Mouse (Mus musculus): ENCODE measurements around the gene Ift88. TPM values are rescaled to one million over a fixed set of nuclear protein-coding genes. Genes with fewer than 3 reads are reported as not detected.
A peak's percentile ranks its signal among the peaks of the same experiment; 100 is the strongest.

The Ift88 gene
- polyA plus RNA-seq (2014; fragmentation: Nextera tagmentation; extraction: Ambion mirVana), result 15.4 and 16.7 TPM in 2 replicates

GRCm38 (mm10) chr14:57423432-57424211 is at the start of gene Ift88:
TSS of gene Ift88 (plus strand) at chr14:57424062.
- ATAC-seq (peak; percentile 100), DNase-seq (ENCODE audit: low spot score) (peak; percentile 94)
- no peaks in the 10 kb centered on the region for H3K27me3 ChIP-seq (replicated peaks; ENCODE audit: control insufficient read depth, insufficient read depth, low read length)
- H3K4me3 ChIP-seq (ENCODE audit: low read depth, low read length), result peak within 1 kb of the TSS; percentile 83
- peak within 1 kb of the TSS; percentile 80 for H3K9ac ChIP-seq (ENCODE audit: low read length)
- 0 out of 2 replicates have a peak within 1 kb of the TSS, but pooled peaks have one; percentile 48 for H3K27ac ChIP-seq (ENCODE audit: low read depth, low read length)
- WGBS, result 4% methylated on average over 42 of the region's 42 CpGs
- no peaks in the 10 kb centered on the region for H3K9me3 ChIP-seq (replicated peaks; ENCODE audit: control insufficient read depth, low read length)
- H3K4me2 ChIP-seq (ENCODE audit: low read length), result peak within 1 kb of the TSS; percentile 74
- no peaks in the 10 kb centered on the region for H3K36me3 ChIP-seq (ENCODE audit: control insufficient read depth, insufficient read depth, low read length)
- no peaks in the 10 kb centered on the region; the same call in 1 of the 2 replicates for H3K4me1 ChIP-seq (ENCODE audit: control insufficient read depth, insufficient read depth, low read length)

GRCm38 (mm10) chr14:57375205-57375604 is 48.7 kb upstream of the Ift88 start:
- H3K9ac ChIP-seq (ENCODE audit: low read length), result no peak overlapping the region
- 89% methylated on average over 9 of the region's 9 CpGs for WGBS

GRCm38 (mm10) chr14:57376016-57376415 is 47.8 kb upstream of the Ift88 start:
- Histone ChIP-seq H3K36me3 (ENCODE audit: control insufficient read depth, insufficient read depth, low read length) (no peaks in the 10 kb centered on the region), H3K9ac (ENCODE audit: low read length) (no peak overlapping the region), H3K4me2 (ENCODE audit: low read length) (no peak overlapping the region), H3K27me3 (replicated peaks; ENCODE audit: control insufficient read depth, insufficient read depth, low read length) (no peaks in the 10 kb centered on the region), H3K27ac (ENCODE audit: low read depth, low read length) (no peak overlapping the region), H3K9me3 (replicated peaks; ENCODE audit: control insufficient read depth, low read length) (no peaks in the 10 kb centered on the region), H3K4me1 (ENCODE audit: control insufficient read depth, insufficient read depth, low read length) (no peaks in the 10 kb centered on the region), H3K4me3 (ENCODE audit: low read depth, low read length) (no peak overlapping the region)
- no peak for ATAC-seq
- no peak for DNase-seq (ENCODE audit: low spot score)
- WGBS, result 79% methylated on average over 8 of the region's 8 CpGs

More at GRCm38 (mm10) chr14:57375205-57375604, 48.7 kb upstream of the Ift88 start:
- Histone ChIP-seq H3K36me3 (ENCODE audit: control insufficient read depth, insufficient read depth, low read length) (no peaks in the 10 kb centered on the region), H3K27ac (ENCODE audit: low read depth, low read length) (no peak overlapping the region), H3K4me3 (ENCODE audit: low read depth, low read length) (no peak overlapping the region), H3K9me3 (replicated peaks; ENCODE audit: control insufficient read depth, low read length) (no peaks in the 10 kb centered on the region), H3K4me1 (ENCODE audit: control insufficient read depth, insufficient read depth, low read length) (no peaks in the 10 kb centered on the region), H3K27me3 (replicated peaks; ENCODE audit: control insufficient read depth, insufficient read depth, low read length) (no peaks in the 10 kb centered on the region), H3K4me2 (ENCODE audit: low read length) (no peak overlapping the region)
- ATAC-seq (no peak), DNase-seq (ENCODE audit: low spot score) (no peak)

GRCm38 (mm10) chr14:57376956-57377355 is 46.9 kb upstream of the Ift88 start:
- ATAC-seq (no peak), DNase-seq (ENCODE audit: low spot score) (no peak)
- Histone ChIP-seq H3K9ac (ENCODE audit: low read length) (no peak overlapping the region), H3K4me1 (ENCODE audit: control insufficient read depth, insufficient read depth, low read length) (no peaks in the 10 kb centered on the region), H3K9me3 (replicated peaks; ENCODE audit: control insufficient read depth, low read length) (no peaks in the 10 kb centered on the region), H3K4me2 (ENCODE audit: low read length) (no peak overlapping the region), H3K4me3 (ENCODE audit: low read depth, low read length) (no peak overlapping the region), H3K27ac (ENCODE audit: low read depth, low read length) (no peak overlapping the region), H3K36me3 (ENCODE audit: control insufficient read depth, insufficient read depth, low read length) (no peaks in the 10 kb centered on the region), H3K27me3 (replicated peaks; ENCODE audit: control insufficient read depth, insufficient read depth, low read length) (no peaks in the 10 kb centered on the region)
- 90% methylated on average over 9 of the region's 9 CpGs for WGBS

- WGBS, result 89% methylated on average over 5 of the region's 5 CpGs
- Histone ChIP-seq H3K4me3 (ENCODE audit: low read depth, low read length) (no peak overlapping the region), H3K27ac (ENCODE audit: low read depth, low read length) (no peak overlapping the region), H3K27me3 (replicated peaks; ENCODE audit: control insufficient read depth, insufficient read depth, low read length) (no peaks in the 10 kb centered on the region), H3K9me3 (replicated peaks; ENCODE audit: control insufficient read depth, low read length) (no peaks in the 10 kb centered on the region), H3K4me1 (ENCODE audit: control insufficient read depth, insufficient read depth, low read length) (no peaks in the 10 kb centered on the region), H3K9ac (ENCODE audit: low read length) (no peak overlapping the region), H3K4me2 (ENCODE audit: low read length) (no peak overlapping the region), H3K36me3 (ENCODE audit: control insufficient read depth, insufficient read depth, low read length) (no peaks in the 10 kb centered on the region)
- DNase-seq (ENCODE audit: low spot score) (no peak), ATAC-seq (no peak)
These were observed 46.3 kb upstream of the Ift88 start for GRCm38 (mm10) chr14:57377531-57377930.

GRCm38 (mm10) chr14:57385667-57386066 is 38.2 kb upstream of the Ift88 start:
- Histone ChIP-seq H3K9me3 (replicated peaks; ENCODE audit: control insufficient read depth, low read length) (no peaks in the 10 kb centered on the region), H3K4me2 (ENCODE audit: low read length) (no peak overlapping the region), H3K27me3 (replicated peaks; ENCODE audit: control insufficient read depth, insufficient read depth, low read length) (no peaks in the 10 kb centered on the region), H3K4me3 (ENCODE audit: low read depth, low read length) (no peak overlapping the region), H3K4me1 (ENCODE audit: control insufficient read depth, insufficient read depth, low read length) (no peaks in the 10 kb centered on the region), H3K36me3 (ENCODE audit: control insufficient read depth, insufficient read depth, low read length) (no peaks in the 10 kb centered on the region), H3K9ac (ENCODE audit: low read length) (no peak overlapping the region), H3K27ac (ENCODE audit: low read depth, low read length) (no peak overlapping the region)
- DNase-seq (ENCODE audit: low spot score), result no peak
- WGBS, result 87% methylated on average over 5 of the region's 5 CpGs
- no peak for ATAC-seq

GRCm38 (mm10) chr14:57386758-57387561 is 36.9 kb upstream of the Ift88 start:
- H3K4me1 ChIP-seq (ENCODE audit: control insufficient read depth, insufficient read depth, low read length), result no peaks in the 10 kb centered on the region
- no peaks in the 10 kb centered on the region for H3K27me3 ChIP-seq (replicated peaks; ENCODE audit: control insufficient read depth, insufficient read depth, low read length)
- no peak overlapping the region for H3K4me3 ChIP-seq (ENCODE audit: low read depth, low read length)
- DNase-seq (ENCODE audit: low spot score), result no peak
- ATAC-seq, result no peak
- H3K4me2 ChIP-seq (ENCODE audit: low read length), result no peak overlapping the region
- no peaks in the 10 kb centered on the region for H3K9me3 ChIP-seq (replicated peaks; ENCODE audit: control insufficient read depth, low read length)
- H3K36me3 ChIP-seq (ENCODE audit: control insufficient read depth, insufficient read depth, low read length), result no peaks in the 10 kb centered on the region
- no peak overlapping the region for H3K27ac ChIP-seq (ENCODE audit: low read depth, low read length)
- no peak overlapping the region for H3K9ac ChIP-seq (ENCODE audit: low read length)
- 67% methylated on average over 14 of the region's 14 CpGs for WGBS

GRCm38 (mm10) chr14:57391621-57392020 is 32.2 kb upstream of the Ift88 start:
- DNase-seq (ENCODE audit: low spot score) (no peak), ATAC-seq (no peak)
- WGBS, result 80% methylated on average over 4 of the region's 4 CpGs
- no peaks in the 10 kb centered on the region for H3K36me3 ChIP-seq (ENCODE audit: control insufficient read depth, insufficient read depth, low read length)
- H3K9ac ChIP-seq (ENCODE audit: low read length), result no peak overlapping the region
- no peak overlapping the region for H3K4me3 ChIP-seq (ENCODE audit: low read depth, low read length)
- no peak overlapping the region for H3K27ac ChIP-seq (ENCODE audit: low read depth, low read length)
- H3K27me3 ChIP-seq (replicated peaks; ENCODE audit: control insufficient read depth, insufficient read depth, low read length), result no peaks in the 10 kb centered on the region
- H3K4me1 ChIP-seq (ENCODE audit: control insufficient read depth, insufficient read depth, low read length), result no peaks in the 10 kb centered on the region
- H3K9me3 ChIP-seq (replicated peaks; ENCODE audit: control insufficient read depth, low read length), result no peaks in the 10 kb centered on the region
- no peak overlapping the region for H3K4me2 ChIP-seq (ENCODE audit: low read length)

- no peaks in the 10 kb centered on the region for H3K4me1 ChIP-seq (ENCODE audit: control insufficient read depth, insufficient read depth, low read length)
- H3K9ac ChIP-seq (ENCODE audit: low read length), result no peak overlapping the region
- no peak overlapping the region for H3K4me3 ChIP-seq (ENCODE audit: low read depth, low read length)
- no peak overlapping the region for H3K27ac ChIP-seq (ENCODE audit: low read depth, low read length)
- H3K27me3 ChIP-seq (replicated peaks; ENCODE audit: control insufficient read depth, insufficient read depth, low read length), result no peaks in the 10 kb centered on the region
- no peaks in the 10 kb centered on the region for H3K36me3 ChIP-seq (ENCODE audit: control insufficient read depth, insufficient read depth, low read length)
- DNase-seq (ENCODE audit: low spot score) (no peak), ATAC-seq (no peak)
- H3K9me3 ChIP-seq (replicated peaks; ENCODE audit: control insufficient read depth, low read length), result no peaks in the 10 kb centered on the region
- no peak overlapping the region for H3K4me2 ChIP-seq (ENCODE audit: low read length)
- 71% methylated on average over 5 of the region's 5 CpGs for WGBS
These were observed 31.6 kb upstream of the Ift88 start for GRCm38 (mm10) chr14:57392278-57392677.
